Mouse (Mus musculus) kidney, adult 2 months (tissue): ENCODE measurements around the gene Gm8994.

Experiments used
- CTCF ChIP-seq: fragments of 200-500 bp; conservative IDR thresholded peaks from 2 replicates; pipeline ENCODE4 v1.5.1; 2011; ENCODE audit warnings: low read depth, mild to moderate bottlenecking, control low read depth, low read length, moderate library complexity, mixed read lengths; ENCODE audit not compliant: insufficient read depth, insufficient read length
- POLR2A ChIP-seq: fragments of 200-500 bp; IDR thresholded peaks from one replicate; pipeline ENCODE4 v1.6.1; 2011; ENCODE audit warnings: low read depth, low read length, control low read depth

GRCm38 (mm10) chr6:136376097-136376496 is 48.8 kb downstream of the Gm8994 start:
- TF ChIP-seq CTCF = no peak
- TF ChIP-seq POLR2A = no peak
